Comparison of ENCODE assay signal across 9 mouse cellular contexts in genomic region chr3:90604416-90604815, GRCm38 (mm10). TPM values are rescaled to one million over a fixed set of nuclear protein-coding genes. Genes with fewer than 3 reads are reported as not detected.
DNase-seq lines count a peak whose midpoint lies in the region; ATAC-seq and TF ChIP-seq lines count a peak whose summit lies in the region.
"Had no signal": no experiment of that assay in that cellular context is flagged by ENCODE, and none has a peak within 500 bp of the region (broad histone marks: within the 10 kb centered on the region; RNA-seq: fewer than 3 reads in every experiment).

No protein-coding gene starts in this region.

- WGBS in neural tube, embryonic 11.5 days: 80% methylated on average over 4 of the region's 4 CpGs
- WGBS in neural tube, embryonic 15.5 days: 35% methylated on average over 4 of the region's 4 CpGs
- 22% methylated on average over 4 of the region's 4 CpGs for WGBS in lung, embryonic 14.5 days
- 15% methylated on average over 4 of the region's 4 CpGs for WGBS in stomach, embryonic 14.5 days
- WGBS in cerebellum, adult 2 months: 7% methylated on average over 4 of the region's 4 CpGs

- H3K9me3 ChIP-seq in neural tube, embryonic 11.5 days (ENCODE audit: control insufficient read depth, low read length): no peaks in the 10 kb centered on the region
- no peaks in the 10 kb centered on the region for H3K9me3 ChIP-seq in neural tube, embryonic 15.5 days (replicated peaks)
- H3K9me3 ChIP-seq in lung, embryonic 14.5 days (ENCODE audit: low read depth, low read length): no peaks in the 10 kb centered on the region
- H3K9me3 ChIP-seq in stomach, embryonic 14.5 days (ENCODE audit: control insufficient read depth, low read depth, low read length): no peaks in the 10 kb centered on the region

- no peak for TF ChIP-seq CTCF in lung, embryonic 14.5 days (IDR thresholded peaks at IDR 0.05; ENCODE audit: low read depth)
- TF ChIP-seq CTCF in cerebellum, adult 2 months (IDR thresholded peaks at IDR 0.05; ENCODE audit: borderline replicate concordance, insufficient read depth, low read depth, low read length): no peak

- no peak overlapping the region for H3K4me3 ChIP-seq in neural tube, embryonic 11.5 days (ENCODE audit: low read depth, low read length)
- H3K4me3 ChIP-seq in neural tube, embryonic 15.5 days (replicated peaks): no peak overlapping the region
- H3K4me3 ChIP-seq in brown adipose tissue, adult 24 weeks (ENCODE audit: insufficient read depth, low read depth, low read length): no peak overlapping the region
- no peak overlapping the region for H3K4me3 ChIP-seq in lung, embryonic 14.5 days (ENCODE audit: low read depth, low read length)
- no peak overlapping the region for H3K4me3 ChIP-seq in stomach, embryonic 14.5 days (ENCODE audit: low read depth, low read length)
- no peak overlapping the region for H3K4me3 ChIP-seq in cerebellum, adult 2 months (replicated peaks; ENCODE audit: insufficient read depth, low read depth, low read length)

- H3K27ac ChIP-seq in neural tube, embryonic 11.5 days (ENCODE audit: low read depth, low read length): no peak overlapping the region
- H3K27ac ChIP-seq in neural tube, embryonic 15.5 days (replicated peaks): no peak overlapping the region
- peak overlapping the region; percentile 32 for H3K27ac ChIP-seq in brown adipose tissue, adult 24 weeks (replicated peaks; ENCODE audit: low read depth, low read length)
- peak overlapping the region; percentile 58 for H3K27ac ChIP-seq in lung, embryonic 14.5 days (ENCODE audit: low read depth)
- H3K27ac ChIP-seq in stomach, embryonic 14.5 days (ENCODE audit: low read length): peak overlapping the region; percentile 91
- H3K27ac ChIP-seq in cerebellum, adult 2 months (ENCODE audit: insufficient read depth, low read length): no peak overlapping the region

- no peaks in the 10 kb centered on the region for H3K27me3 ChIP-seq in neural tube, embryonic 11.5 days (ENCODE audit: control insufficient read depth, insufficient read depth, low read length)
- H3K27me3 ChIP-seq in neural tube, embryonic 15.5 days (replicated peaks): no peaks in the 10 kb centered on the region
- H3K27me3 ChIP-seq in lung, embryonic 14.5 days (ENCODE audit: insufficient read depth, low read length): no peaks in the 10 kb centered on the region
- H3K27me3 ChIP-seq in stomach, embryonic 14.5 days (ENCODE audit: control insufficient read depth, insufficient read depth, low read length): no peaks in the 10 kb centered on the region
- H3K27me3 ChIP-seq in cerebellum, adult 2 months (ENCODE audit: control insufficient read depth, insufficient read depth, low read length): no peaks in the 10 kb centered on the region

- TF ChIP-seq POLR2A in cerebellum, adult 2 months (IDR thresholded peaks at IDR 0.05; ENCODE audit: borderline replicate concordance, insufficient read depth, low read length): no peak

- H3K36me3 ChIP-seq in neural tube, embryonic 11.5 days (ENCODE audit: control insufficient read depth, insufficient read depth, low read length): no peaks in the 10 kb centered on the region
- H3K36me3 ChIP-seq in neural tube, embryonic 15.5 days: no peaks in the 10 kb centered on the region
- H3K36me3 ChIP-seq in lung, embryonic 14.5 days (ENCODE audit: insufficient read depth): no peaks in the 10 kb centered on the region
- no peaks in the 10 kb centered on the region for H3K36me3 ChIP-seq in stomach, embryonic 14.5 days (ENCODE audit: control insufficient read depth, insufficient read depth, low read length)

- no peak for ATAC-seq in neural tube, embryonic 11.5 days (ENCODE audit: insufficient read depth, low FRiP score, low TSS enrichment)
- no peak for ATAC-seq in neural tube, embryonic 15.5 days (ENCODE audit: low FRiP score)
- peak; percentile 90 for ATAC-seq in lung, embryonic 14.5 days (ENCODE audit: insufficient read depth)
- ATAC-seq in stomach, embryonic 14.5 days (ENCODE audit: insufficient number of reproducible peaks, insufficient read depth, low FRiP score, low read depth): peak; percentile 80

- peak; percentile 36 for DNase-seq in neural tube, embryonic 11.5 days (ENCODE audit: low spot score)
- peak; percentile 55 to 77 for DNase-seq in gastrocnemius, postnatal 4 days (ENCODE audit: low spot score in 2 of 2)
- DNase-seq in kidney, adult 11 months: peak; percentile 71
- DNase-seq in lung, embryonic 14.5 days: peak; percentile 92
- DNase-seq in cerebellum, adult 2 months: no peak

- H3K9ac ChIP-seq in neural tube, embryonic 11.5 days (ENCODE audit: low read length): no peak overlapping the region
- no peak overlapping the region for H3K9ac ChIP-seq in neural tube, embryonic 15.5 days (replicated peaks)
- H3K9ac ChIP-seq in lung, embryonic 14.5 days: no peak overlapping the region
- H3K9ac ChIP-seq in stomach, embryonic 14.5 days (replicated peaks; ENCODE audit: low read depth, low read length): no peak overlapping the region

- H3K4me2 ChIP-seq in neural tube, embryonic 11.5 days (ENCODE audit: low read depth): no peak overlapping the region
- H3K4me2 ChIP-seq in neural tube, embryonic 15.5 days: no peak overlapping the region
- H3K4me2 ChIP-seq in lung, embryonic 14.5 days: no peak overlapping the region
- H3K4me2 ChIP-seq in stomach, embryonic 14.5 days (replicated peaks; ENCODE audit: low read depth, low read length): no peak overlapping the region

- no peaks in the 10 kb centered on the region for H3K4me1 ChIP-seq in neural tube, embryonic 11.5 days (ENCODE audit: control insufficient read depth, insufficient read depth, low read length)
- peaks cover 5% of the 10 kb centered on the region; the same call in 1 of the 2 replicates for H3K4me1 ChIP-seq in neural tube, embryonic 15.5 days
- peaks cover 18% of the 10 kb centered on the region for H3K4me1 ChIP-seq in brown adipose tissue, adult 24 weeks (ENCODE audit: control insufficient read depth, insufficient read depth, insufficient read length, low read length)
- peaks cover 22% of the 10 kb centered on the region for H3K4me1 ChIP-seq in lung, embryonic 14.5 days (ENCODE audit: insufficient read depth)
- peaks cover 25% of the 10 kb centered on the region for H3K4me1 ChIP-seq in stomach, embryonic 14.5 days (ENCODE audit: control insufficient read depth, insufficient read depth, low read length)
- H3K4me1 ChIP-seq in cerebellum, adult 2 months (ENCODE audit: control insufficient read depth, insufficient read depth, low read length): no peaks in the 10 kb centered on the region

RNA-seq across cellular contexts. Expression of gene S100a4, which starts 0.8 kb away (rescaled TPM):
- polyA plus RNA-seq in neural tube, embryonic 11.5 days (2014; fragmentation: Nextera tagmentation; extraction: Ambion mirVana): 0.55 TPM in 1 of 2 replicates, not detected in the other
- polyA plus RNA-seq in neural tube, embryonic 15.5 days (2015; fragmentation: Nextera tagmentation; extraction: Ambion mirVana): 1.2 and 10.7 TPM in 2 replicates
- 21.4 and 30.3 TPM in 2 replicates for polyA plus RNA-seq in brown adipose tissue, adult 24 weeks (2012; ENCODE audit: insufficient read depth, insufficient read length, missing spikeins)
- total RNA-seq in gastrocnemius, postnatal 4 days (2021): 10 to 100 TPM; 15.7 to 17.2 TPM
- 3.1 and 3.7 TPM in 2 replicates for polyA plus RNA-seq in lung, embryonic 14.5 days (2014; fragmentation: Nextera tagmentation; extraction: Ambion mirVana)
- polyA plus RNA-seq in stomach, embryonic 14.5 days (2014; fragmentation: Nextera tagmentation; extraction: Ambion mirVana): 5.5 and 7.4 TPM in 2 replicates
- polyA plus RNA-seq in cerebellum, adult 2 months (2012; rRNA removed): 2.7 and 4.1 TPM in 2 replicates

RNA-seq across cellular contexts. Expression of gene Gm42674, which starts 2.7 kb away (rescaled TPM):
- not detected in 2 replicates for polyA plus RNA-seq in neural tube, embryonic 11.5 days (2014; fragmentation: Nextera tagmentation; extraction: Ambion mirVana)
- polyA plus RNA-seq in neural tube, embryonic 15.5 days (2015; fragmentation: Nextera tagmentation; extraction: Ambion mirVana): not detected in 2 replicates
- polyA plus RNA-seq in brown adipose tissue, adult 24 weeks (2012; ENCODE audit: insufficient read depth, insufficient read length, missing spikeins): not detected in 2 replicates
- not detected for total RNA-seq in gastrocnemius, postnatal 4 days (2021)
- not detected in 2 replicates for polyA plus RNA-seq in lung, embryonic 14.5 days (2014; fragmentation: Nextera tagmentation; extraction: Ambion mirVana)
- polyA plus RNA-seq in stomach, embryonic 14.5 days (2014; fragmentation: Nextera tagmentation; extraction: Ambion mirVana): not detected in 2 replicates
- polyA plus RNA-seq in cerebellum, adult 2 months (2012; rRNA removed): not detected in 2 replicates
- total RNA-seq: left cerebral cortex, postnatal 36 days had no signal

RNA-seq across cellular contexts. Expression of gene S100a5, which starts 3.9 kb away (rescaled TPM):
- not detected in 2 replicates for polyA plus RNA-seq in neural tube, embryonic 11.5 days (2014; fragmentation: Nextera tagmentation; extraction: Ambion mirVana)
- polyA plus RNA-seq in neural tube, embryonic 15.5 days (2015; fragmentation: Nextera tagmentation; extraction: Ambion mirVana): not detected in 2 replicates
- not detected in 2 replicates for polyA plus RNA-seq in brown adipose tissue, adult 24 weeks (2012; ENCODE audit: insufficient read depth, insufficient read length, missing spikeins)
- total RNA-seq in gastrocnemius, postnatal 4 days (2021): not detected
- polyA plus RNA-seq in lung, embryonic 14.5 days (2014; fragmentation: Nextera tagmentation; extraction: Ambion mirVana): not detected in 2 replicates
- polyA plus RNA-seq in stomach, embryonic 14.5 days (2014; fragmentation: Nextera tagmentation; extraction: Ambion mirVana): 0.71 TPM in 1 of 2 replicates, not detected in the other
- polyA plus RNA-seq in cerebellum, adult 2 months (2012; rRNA removed): not detected in 2 replicates
- total RNA-seq: left cerebral cortex, postnatal 36 days had no signal

RNA-seq across cellular contexts. Expression of gene S100a6, which starts 8.3 kb away (rescaled TPM):
- polyA plus RNA-seq in neural tube, embryonic 11.5 days (2014; fragmentation: Nextera tagmentation; extraction: Ambion mirVana): 7.3 and 8.2 TPM in 2 replicates
- polyA plus RNA-seq in neural tube, embryonic 15.5 days (2015; fragmentation: Nextera tagmentation; extraction: Ambion mirVana): 43.6 and 90.4 TPM in 2 replicates
- 192 and 232 TPM in 2 replicates for polyA plus RNA-seq in brown adipose tissue, adult 24 weeks (2012; ENCODE audit: insufficient read depth, insufficient read length, missing spikeins)
- 100 to 1,000 TPM; 140 to 154 TPM for total RNA-seq in gastrocnemius, postnatal 4 days (2021)
- polyA plus RNA-seq in lung, embryonic 14.5 days (2014; fragmentation: Nextera tagmentation; extraction: Ambion mirVana): 84.2 and 100 TPM in 2 replicates
- 418 and 466 TPM in 2 replicates for polyA plus RNA-seq in stomach, embryonic 14.5 days (2014; fragmentation: Nextera tagmentation; extraction: Ambion mirVana)
- polyA plus RNA-seq in cerebellum, adult 2 months (2012; rRNA removed): 32.0 and 36.0 TPM in 2 replicates

RNA-seq across cellular contexts. Expression of gene S100a2, which starts 14.4 kb away (rescaled TPM):
- polyA plus RNA-seq in neural tube, embryonic 11.5 days (2014; fragmentation: Nextera tagmentation; extraction: Ambion mirVana): not detected in 2 replicates
- not detected in 2 replicates for polyA plus RNA-seq in neural tube, embryonic 15.5 days (2015; fragmentation: Nextera tagmentation; extraction: Ambion mirVana)
- not detected in 2 replicates for polyA plus RNA-seq in brown adipose tissue, adult 24 weeks (2012; ENCODE audit: insufficient read depth, insufficient read length, missing spikeins)
- not detected for total RNA-seq in gastrocnemius, postnatal 4 days (2021)
- polyA plus RNA-seq in lung, embryonic 14.5 days (2014; fragmentation: Nextera tagmentation; extraction: Ambion mirVana): not detected in 2 replicates
- not detected in 2 replicates for polyA plus RNA-seq in stomach, embryonic 14.5 days (2014; fragmentation: Nextera tagmentation; extraction: Ambion mirVana)
- not detected in 2 replicates for polyA plus RNA-seq in cerebellum, adult 2 months (2012; rRNA removed)
- total RNA-seq: left cerebral cortex, postnatal 36 days had no signal

Comparison
In these comparisons a context has a peak if more than half of its experiments do, and no peak if none do; other contexts are left out.
1. ATAC-seq: peak in lung, embryonic 14.5 days (single experiment) and stomach, embryonic 14.5 days (single experiment); none in neural tube, embryonic 11.5 days (single experiment) and neural tube, embryonic 15.5 days (single experiment).
2. DNase-seq: peak in neural tube, embryonic 11.5 days (single experiment), gastrocnemius, postnatal 4 days (2 of 2), kidney, adult 11 months (single experiment) and lung, embryonic 14.5 days (single experiment); none in cerebellum, adult 2 months (0 of 2).
3. H3K27ac ChIP-seq: peak in brown adipose tissue, adult 24 weeks (single experiment), lung, embryonic 14.5 days (single experiment) and stomach, embryonic 14.5 days (single experiment); none in neural tube, embryonic 11.5 days (single experiment), neural tube, embryonic 15.5 days (single experiment) and cerebellum, adult 2 months (single experiment).